Mouse (Mus musculus) liver (tissue): Measurements from ENCODE around the gene Eps8l2.
"Not testable (repeated sequence)": the region's sequence is repeated elsewhere in the genome, so short reads cannot be mapped to it uniquely, and the experiment has no call there.

ENCODE experiments used
- DNase-seq: peaks from one replicate; pipeline ENCODE4 v3.0.0-alpha.2; 2020; ENCODE audit warnings: mixed read lengths

Eps8l2 gene

DNA sequence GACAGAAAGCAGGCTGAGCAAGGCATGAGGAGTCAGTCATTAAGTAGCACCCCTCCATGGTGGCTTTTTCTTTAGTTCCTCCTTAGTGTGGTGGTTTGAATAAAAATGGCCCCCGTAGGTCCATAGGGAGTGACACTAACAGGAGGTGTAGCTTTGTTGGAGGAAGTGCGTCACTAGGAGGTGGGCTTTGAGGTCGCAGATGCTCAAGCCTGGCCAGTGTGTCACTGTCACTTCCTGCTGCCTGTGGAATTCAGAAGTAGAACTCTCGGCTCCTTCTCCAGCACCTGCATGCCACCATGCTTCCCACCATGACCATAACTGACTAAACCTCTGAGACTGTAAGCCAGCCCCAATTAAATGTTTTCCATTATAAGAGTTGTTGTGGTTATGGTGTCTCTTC is 28.7 kb downstream of the Eps8l2 start:
- no peak for DNase-seq

DNA sequence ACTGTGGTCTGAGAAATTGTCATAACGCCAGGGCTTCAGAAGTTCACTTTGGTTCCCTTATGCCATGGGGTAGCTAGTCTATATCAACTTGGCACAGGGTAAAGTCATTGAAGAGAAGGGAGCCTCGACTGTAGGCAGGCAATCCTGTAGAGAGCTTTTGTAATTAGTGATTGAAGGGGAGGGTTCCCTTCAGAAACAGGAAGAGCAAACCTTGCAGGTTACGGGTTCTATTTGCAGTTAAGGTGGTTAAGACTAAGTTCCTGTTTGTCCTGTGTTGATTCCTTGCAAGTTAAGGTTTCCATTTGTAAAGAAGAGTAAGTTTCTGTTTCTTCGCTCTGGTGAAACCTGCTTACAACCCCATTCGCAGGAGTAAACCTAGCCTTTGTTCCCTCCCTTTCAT is 31.2 kb downstream of the Eps8l2 start:
- DNase-seq = no peak

DNA sequence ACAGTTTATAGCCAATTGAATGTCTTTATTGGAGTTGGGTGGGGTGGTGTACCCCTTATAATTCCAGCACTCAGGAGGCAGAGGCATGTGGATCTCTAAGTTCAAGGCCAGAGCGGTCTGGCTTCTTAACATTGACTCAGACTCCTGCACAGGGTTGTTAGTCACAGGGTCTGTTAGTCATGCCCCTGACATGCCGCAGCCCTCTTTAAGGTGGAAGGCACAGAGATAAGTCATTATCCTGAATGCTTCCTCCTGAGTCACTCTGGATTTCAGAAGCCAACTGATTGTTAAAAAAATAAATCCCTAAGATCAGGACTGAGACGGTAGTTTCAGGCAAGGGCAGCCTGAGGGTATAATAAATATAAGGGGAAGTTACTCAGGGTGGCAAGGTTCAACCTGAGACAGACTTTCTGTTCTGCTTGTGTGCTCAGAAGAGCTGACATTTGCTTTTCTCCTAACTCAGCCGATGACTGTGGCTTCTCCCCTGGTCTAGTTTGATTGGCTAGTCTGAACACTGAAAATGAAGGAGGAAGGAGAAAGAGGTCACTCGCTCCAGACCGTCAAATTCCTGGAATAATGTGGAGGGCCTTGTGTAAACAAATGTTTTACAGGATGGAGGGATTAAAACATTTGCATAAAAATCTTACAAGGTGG is 33.4 kb downstream of the Eps8l2 start:
- DNase-seq = no peak

DNA sequence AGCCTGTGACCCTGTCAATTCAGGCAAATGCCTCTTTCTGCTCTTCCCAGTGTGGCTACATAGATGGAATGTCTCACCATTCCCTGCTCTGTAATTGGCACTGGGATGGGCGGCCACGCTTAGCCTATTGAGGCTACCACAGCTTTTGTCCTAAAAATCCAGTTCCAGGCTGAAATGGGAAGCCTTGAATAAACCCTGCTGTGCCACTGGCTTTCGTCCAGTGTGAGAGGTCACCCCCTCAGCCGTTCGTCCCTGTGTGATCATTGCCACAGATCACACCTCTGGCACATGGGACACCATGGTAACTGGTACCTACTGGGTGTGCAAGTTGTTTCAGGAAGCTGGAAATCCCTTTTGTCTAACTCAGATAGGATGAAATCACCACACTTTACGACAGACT is 34.9 kb downstream of the Eps8l2 start:
- no peak for DNase-seq

DNA sequence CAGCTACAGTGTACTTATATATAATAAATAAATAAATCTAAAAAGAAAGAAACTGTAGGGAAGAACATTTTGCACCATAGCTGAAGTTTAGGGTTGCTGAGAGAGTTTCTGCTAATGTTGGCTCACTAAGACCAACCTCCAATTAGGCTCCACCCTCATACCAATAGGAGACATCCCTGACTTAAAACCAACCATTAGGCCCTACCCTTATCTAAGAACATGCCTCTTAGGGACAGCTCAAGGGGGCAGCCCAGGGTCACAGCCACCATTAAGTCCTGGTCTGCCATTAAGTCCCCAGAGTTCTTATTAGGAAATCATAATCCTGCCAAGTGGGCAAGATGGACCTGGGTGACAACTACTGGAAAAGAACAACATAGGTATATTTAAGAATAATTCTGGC is 35.7 kb downstream of the Eps8l2 start:
- no peak for DNase-seq

DNA sequence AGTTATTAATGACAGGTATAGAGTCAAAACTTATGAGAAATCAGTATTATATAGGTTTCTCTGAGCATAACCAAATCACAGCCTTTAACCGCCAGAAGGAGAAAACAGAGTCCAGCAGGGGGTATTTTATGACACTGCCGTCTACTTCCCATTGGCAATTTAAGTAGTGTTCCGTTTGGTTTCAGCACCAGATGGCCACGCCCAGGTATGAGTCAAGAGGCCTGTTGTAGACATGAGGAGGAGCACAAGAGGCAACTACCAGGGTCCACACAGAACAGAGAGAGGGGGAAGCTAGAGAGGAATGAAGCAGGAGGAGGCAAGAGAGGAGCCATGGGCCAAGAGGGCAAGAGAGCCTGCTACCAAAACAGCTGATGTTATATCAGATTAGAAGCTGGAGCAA is 40.9 kb downstream of the Eps8l2 start:
- DNase-seq = peak; percentile 43

DNA sequence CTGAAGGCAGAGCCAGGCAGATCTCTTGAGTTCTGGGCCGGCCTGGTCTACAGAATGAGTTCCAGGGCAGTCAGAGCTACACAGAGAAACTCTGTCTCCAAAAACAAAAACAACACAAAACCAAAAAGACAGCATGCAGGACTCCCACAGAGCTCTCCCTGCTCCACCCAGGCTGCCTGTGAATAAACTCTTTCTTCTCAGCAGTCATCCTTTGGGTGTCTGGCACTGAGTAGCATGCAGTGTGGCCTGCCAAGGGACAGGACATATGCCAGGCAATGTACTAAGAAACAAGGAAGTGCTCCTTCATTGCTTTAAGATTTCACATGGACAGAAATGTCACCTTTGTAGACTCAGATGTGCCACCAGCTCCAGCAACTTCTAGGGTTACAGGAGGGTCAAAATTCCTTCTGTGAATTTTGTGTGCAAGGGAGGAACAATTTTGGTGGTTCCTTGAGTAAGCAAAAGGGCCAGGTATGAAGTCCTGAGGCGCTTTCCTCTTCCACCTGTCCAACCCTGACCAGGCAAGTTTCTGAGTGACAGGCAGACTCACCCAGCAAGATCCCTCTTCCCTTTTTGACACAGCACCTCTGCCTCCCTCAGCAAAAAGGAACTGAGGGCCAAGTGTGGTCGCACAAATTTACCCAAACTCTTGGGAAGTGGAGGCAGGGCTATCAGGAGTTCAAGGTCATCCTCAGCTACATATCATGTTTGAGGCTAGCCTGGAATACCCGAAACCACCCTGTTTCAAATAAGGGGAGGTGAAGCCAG is 42.6 kb downstream of the Eps8l2 start:
- DNase-seq = no peak

DNA sequence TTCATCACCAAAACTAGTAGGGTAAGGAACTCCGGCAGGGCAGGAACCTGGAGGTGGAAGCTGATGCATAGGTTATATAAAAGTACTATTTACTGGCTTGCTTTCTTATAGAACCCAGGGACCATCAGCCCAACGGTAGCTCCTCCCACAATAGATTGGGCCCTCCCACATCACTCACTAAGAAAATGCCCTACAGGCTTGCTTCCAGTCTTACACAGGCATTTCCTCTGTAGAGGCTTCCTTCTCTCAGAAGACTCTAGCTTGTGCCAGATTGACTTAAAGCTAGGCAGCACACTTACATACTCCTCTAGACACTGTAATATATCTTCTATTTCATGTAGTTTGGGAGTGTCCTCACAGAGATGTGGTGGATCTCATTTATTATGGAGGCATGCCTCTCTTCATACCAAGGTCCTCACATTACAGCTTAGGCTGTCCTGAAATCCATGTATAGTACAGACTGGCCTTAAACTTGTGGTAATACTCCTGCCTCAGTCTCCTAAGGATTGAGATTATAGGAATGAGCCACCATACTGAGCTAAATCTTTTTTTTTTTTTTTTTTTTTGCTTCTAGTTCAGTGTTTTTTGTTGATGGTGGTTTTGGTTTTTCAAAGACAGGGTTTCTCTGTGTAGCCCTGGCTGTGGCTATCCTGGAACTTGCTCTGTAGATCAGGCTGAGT is 49.3 kb downstream of the Eps8l2 start:
- DNase-seq = peak; percentile 68

DNA sequence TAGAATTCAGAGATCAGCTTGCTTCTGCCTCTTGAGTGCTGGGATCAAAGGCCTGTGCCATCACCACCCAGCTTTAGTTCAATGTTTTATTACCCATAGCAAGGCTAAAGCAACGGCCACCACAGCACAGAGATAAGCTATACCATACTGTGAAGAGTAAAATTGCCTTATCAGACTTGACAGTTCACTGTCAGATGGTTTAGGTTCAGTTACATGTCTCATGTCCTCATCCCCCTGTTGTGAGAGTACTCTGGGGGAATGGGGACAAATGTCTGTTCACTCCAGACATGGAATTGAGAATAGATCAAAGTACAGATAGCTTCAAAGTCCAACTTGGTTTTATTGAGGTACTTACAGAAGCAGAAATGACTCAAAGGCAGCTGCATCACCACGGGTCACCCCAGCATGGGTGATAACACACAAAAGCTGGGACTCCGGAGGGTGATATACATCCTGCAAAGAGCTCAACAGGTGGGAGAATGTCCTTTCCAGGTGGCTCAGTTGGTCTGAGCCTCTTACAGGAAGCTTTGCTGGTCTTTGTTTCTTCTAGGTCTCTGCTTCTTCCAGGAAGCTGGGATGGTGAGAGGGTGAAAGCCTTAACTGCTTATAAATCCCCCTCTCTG is 49.9 kb downstream of the Eps8l2 start:
- DNase-seq = peak; percentile 55

DNA sequence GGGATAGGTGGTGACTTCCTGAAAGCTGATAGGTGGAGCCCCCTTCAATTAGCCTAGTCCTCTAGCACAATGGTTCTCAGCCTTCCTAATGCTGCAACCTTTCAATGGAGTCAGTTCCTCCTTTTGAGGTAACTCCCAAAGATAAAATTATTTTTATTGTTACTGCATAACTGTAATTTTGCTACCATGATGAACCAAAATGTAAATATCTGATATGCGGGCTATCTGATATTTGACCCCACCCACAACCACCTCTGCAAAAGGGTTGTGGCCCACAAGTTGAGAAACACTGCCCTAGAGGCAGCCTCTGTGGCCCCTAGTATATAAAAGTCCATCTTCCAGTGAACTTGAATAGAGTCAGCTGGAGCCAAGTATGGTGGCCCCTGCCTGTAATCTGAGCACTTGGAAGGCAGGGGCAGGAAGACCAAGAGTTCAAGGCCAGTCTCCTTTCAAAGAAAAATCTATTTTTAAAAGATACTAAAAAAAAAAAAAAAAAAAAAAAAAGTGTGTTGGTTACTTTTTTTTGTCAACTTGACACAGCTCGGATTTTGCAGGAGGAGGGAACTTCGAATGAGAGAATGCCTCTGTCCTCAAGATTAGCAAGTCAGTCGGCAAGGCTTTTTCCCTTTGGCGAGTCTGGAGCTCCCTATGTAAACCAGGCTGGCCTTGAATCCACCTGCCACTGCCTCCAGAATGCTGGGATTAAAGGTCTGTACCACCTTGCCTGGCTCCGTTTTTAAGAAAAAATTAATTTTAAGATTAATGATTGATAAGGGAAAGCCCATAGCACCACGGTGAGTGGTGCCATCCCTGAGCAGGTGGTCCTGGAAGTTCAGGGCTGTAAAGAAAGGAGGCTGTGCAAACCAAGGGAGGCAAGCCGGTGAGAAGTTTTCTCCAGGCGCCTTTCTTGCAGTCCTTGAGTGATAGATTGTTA is 51.9 kb downstream of the Eps8l2 start:
- DNase-seq = no peak

DNA sequence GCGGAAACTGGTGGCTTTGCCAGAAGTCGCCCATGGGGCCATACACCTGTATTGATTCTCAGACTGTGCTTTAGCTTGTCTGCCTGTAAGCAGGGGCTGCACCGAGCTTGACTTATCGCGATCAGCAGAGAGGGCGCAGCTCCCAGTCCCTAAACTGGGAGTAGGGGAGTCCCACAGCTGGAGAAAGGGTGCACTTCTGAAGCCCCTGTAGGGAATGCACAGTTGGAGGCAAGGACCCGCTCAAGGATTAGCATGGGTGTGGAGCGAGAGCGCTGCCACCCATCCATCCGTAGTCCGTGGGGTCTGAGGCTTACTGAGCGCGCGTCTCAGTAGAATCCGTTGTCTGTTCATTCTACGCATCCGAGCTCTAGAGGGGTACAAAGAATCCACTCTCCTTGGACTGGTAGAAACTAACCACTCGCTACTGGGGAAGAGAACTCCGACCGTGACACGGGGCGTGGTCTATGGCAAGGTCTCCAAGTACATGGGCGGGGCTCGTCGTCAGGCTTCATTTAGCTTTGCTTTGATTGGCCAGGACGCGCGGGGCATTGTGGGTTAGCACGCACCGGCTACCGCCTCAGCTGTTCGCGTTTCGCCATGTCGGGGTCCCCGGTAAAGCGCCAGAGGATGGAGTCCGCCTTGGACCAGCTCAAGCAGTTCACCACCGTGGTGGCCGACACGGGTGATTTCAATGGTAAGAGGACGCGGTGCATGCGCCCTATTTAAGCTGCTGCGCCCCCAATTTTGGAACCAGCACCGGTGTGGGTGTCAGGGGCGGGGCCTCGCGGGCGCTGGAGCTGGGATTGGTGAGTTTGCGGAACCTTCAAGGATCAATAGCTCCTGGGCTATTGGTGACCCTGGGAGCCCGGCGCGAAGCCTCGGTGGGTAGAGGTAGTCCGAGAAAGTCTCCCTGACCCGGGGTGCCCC is 53.2 kb downstream of the Eps8l2 start, which contains the start of gene Taldo1:
Taldo1 (plus strand) TSS at position 575 of the 927 bp plus-strand sequence.
- DNase-seq = peak; percentile 99

DNA sequence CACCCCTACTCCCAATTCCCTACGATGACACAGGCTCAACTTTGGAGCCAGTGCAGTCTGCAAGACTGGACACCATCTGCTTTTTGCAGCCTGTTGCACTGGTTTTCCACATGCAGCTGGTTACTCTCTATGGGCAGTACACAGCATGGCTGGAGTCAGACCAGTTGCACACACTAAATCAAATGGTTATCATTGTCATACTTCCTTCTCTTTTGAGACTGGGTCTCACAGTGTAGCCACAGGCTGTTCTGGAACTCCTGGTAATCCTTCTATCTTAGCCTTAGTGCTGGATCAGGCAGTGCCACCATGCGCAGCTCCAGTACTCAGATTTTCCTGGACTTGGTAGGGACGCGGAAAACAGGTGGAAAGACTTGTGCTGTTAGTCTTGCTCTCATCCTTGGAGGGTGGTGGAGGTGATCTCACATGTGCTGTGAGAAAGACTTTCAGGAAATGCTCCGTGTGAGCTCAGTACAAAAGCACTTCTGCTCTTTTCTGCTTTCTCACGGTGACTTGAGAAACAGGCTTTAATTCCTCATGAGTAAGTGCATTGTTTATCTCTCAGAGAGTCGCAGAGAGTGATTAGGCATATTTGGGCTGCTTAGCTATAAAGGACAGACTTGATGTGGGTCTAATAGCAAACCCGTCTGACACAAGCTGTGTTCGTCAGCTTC is 54.0 kb downstream of the Eps8l2 start:
- peak; percentile 43 for DNase-seq

DNA sequence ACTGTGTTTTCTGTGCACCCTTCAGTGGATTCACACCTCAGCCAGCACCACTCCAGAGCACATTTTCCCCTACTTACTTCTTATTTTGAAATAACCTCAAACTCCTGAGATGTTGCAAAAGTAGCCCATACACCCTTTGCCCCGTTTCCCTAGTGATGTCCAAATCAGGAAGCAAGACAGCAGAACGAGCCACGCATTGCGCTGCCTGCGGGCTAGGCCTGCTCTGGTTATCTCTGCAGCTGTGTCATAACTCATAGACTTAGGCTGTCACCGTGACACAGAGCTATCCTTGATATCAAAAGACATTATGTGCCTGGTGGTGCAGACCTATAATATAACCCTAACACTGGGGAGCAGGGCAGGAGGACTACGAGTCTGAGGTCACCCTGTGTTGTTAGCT is 55.5 kb downstream of the Eps8l2 start:
- peak; percentile 84 for DNase-seq

DNA sequence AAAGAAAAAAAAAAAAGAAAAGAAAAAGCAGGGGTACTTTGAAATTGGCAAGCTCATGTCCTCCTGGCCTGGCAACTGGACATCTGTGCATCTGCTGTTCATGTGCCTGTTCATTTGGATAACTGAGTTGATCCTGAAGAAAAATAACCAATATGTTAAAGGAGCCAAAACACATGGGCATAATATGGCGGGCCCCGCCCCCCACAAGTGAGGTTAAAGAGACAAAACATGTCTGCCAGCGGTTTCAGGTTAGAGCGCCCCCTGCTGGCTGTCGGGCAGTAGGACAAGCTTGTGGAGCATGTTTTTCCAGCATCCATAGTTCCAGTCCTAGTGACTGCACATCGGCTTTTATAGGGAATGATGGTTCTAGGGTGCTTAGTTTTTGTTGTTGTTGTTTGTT is 56.1 kb downstream of the Eps8l2 start:
- peak; percentile 89 for DNase-seq

DNA sequence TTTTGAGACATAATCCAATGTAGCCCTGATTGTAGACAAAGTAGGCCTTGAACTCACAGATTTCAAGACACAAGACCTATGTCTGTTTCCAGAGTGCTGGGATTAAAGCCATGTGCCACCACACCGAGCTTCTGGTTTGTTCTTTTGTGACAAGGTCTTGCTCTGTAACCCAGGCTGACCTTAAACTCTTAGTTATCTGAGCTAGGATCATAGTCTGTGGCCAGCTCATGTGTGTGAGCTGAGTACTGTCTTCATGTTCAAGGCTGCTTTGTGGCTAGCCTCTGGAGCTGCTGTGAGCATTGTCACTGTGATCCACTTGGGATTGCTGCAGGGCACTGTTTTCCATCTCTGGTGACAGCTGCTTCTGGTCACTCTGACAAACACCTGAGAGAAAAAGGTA is 56.7 kb downstream of the Eps8l2 start:
- DNase-seq = no peak

DNA sequence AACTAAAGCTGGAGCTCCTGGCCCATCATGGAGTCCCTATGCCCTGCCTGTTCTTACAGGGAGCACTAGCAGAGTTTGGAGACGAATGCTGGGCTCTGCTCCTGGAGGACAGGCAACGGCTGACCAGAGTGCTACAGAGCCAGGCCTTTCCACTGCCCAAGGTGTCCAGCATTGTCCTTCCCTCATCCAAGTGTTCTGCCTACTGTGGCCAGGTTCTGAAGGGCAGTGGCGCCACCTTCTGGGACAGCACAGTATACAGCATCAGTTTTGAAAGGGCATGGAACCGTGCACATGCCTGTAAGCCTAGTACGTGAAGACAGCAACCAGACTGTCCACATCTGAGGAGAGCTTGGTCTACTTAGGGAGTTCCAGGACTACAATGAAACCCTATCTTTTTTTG is 64.6 kb downstream of the Eps8l2 start:
- peak; percentile 73 for DNase-seq

DNA sequence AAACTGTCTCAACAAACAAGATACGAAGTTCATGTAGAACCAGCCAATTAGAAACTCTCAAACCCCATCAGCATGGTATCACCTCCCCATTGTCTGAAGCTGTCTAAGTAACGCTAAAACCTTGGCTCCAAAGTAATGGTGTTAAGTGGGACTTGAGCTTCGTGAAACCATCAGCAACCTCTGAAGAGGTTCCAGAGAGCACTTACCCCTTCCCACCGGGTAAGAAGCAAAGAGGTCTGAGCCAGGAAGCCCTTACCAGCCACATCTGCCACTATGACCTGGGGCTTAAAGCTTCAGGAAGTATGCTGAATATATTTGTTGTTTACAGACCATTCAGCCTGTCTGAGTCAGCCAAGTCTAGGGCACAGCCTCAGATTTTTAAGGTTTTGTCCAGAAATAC is 66.8 kb downstream of the Eps8l2 start:
- DNase-seq = no peak

DNA sequence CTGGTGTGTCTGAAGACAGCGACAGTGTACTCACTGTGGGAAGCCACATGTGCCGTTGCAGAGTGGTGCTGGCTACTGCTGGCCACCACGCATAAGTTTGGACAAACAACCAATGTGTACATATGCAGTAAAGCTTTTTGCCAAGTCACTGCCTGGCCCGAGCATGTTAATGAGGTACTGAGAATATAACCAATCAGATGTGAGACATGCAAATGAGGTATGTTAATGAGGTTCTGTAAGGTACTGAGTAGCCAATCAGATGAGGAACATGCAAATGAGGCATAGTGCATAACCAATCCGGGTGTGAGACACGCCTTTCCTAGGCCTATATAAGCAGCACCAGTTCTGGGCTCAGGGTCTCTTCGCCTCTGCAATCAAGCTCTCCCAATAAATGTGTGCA is 69.0 kb downstream of the Eps8l2 start:
- not testable (repeated sequence) for DNase-seq

DNA sequence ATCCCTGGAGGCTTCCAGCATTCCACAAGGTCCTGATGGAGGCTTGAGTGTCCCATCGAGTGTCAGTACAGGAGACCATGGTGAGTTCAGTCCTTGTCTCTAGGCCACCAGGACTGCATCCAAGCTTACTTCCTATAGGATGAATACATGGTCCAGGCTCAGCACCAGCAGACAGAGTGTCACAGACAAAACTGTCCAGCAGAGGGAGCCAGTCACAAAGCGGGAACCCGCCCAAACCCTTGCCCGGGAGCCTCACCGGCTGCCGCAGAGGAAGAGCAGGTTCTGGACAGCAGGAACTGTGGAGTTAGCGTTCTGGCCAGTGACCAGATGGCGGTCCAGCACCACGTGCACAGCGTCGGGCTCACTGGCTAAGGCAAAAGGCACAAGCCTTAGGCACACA is 70.2 kb downstream of the Eps8l2 start:
- DNase-seq = peak; percentile 88

DNA sequence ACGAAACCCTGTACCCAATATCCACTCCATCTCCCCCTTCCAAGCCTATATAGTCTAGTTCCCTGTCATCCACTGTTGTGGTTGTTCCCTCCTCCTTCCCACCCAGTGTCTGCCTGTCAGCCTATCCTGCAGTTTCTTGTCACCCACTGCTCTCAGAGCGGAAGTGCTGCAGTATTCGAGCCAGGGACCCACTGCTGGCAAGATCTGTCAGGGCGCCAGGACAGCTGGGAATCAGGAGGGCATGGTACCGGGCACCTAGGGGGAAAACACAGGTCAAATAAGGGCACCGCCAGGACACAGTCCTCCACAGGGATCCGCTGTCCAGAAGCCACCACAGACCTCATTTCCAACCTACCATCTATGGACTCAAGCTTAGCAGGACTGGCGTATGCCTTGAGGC is 72.0 kb downstream of the Eps8l2 start:
- no peak for DNase-seq

DNA sequence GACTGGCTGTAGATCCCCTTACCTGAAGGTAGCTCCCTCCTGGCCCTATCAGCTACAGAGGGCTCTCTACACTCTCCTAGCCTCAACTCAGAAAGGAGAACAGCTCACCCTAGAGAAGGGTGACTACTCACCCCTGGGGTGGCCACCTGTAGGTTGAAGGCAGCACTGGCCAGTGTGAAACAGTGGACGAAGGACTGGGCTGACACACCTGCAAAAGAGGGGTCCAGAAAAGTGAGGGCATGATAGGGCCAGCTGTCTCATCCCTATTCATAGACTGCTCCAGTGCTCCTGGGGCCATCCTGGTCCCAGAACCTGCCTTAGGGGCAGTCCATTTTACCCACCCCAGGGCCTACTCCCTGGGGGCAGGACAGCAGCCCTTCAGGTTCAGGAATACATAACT is 73.0 kb downstream of the Eps8l2 start:
- DNase-seq = no peak
